Comparison of ENCODE assay signal across 18 mouse cellular contexts in genomic region chr19:58178410-58178809, GRCm38 (mm10).
DNase-seq lines count a peak whose midpoint lies in the region; ATAC-seq and TF ChIP-seq lines count a peak whose summit lies in the region.
"Had no signal": no experiment of that assay in that cellular context is flagged by ENCODE, and none has a peak within 500 bp of the region (broad histone marks: within the 10 kb centered on the region; RNA-seq: fewer than 3 reads in every experiment).

No protein-coding gene starts in this region.

- no peak for TF ChIP-seq POLR2A in CH12.LX (IDR thresholded peaks at IDR 0.05; ENCODE audit: low read depth, low read length)

- TF ChIP-seq RAD21 in CH12.LX (IDR thresholded peaks at IDR 0.05; ENCODE audit: low read depth, low read length): no peak

- TF ChIP-seq EP300 in CH12.LX (IDR thresholded peaks at IDR 0.05; ENCODE audit: low read length): no peak

- DNase-seq in CH12.LX (ENCODE audit: extremely low read depth): no peak
- peak; percentile 87 for DNase-seq in forelimb bud, embryonic 11.5 days (ENCODE audit: low read depth, low spot score)
- peak; percentile 51 for DNase-seq in limb, embryonic 11.5 days (ENCODE audit: low spot score)
- DNase-seq in naive thymus-derived CD4-positive, alpha-beta T cell, adult 2 months (ENCODE audit: low read depth): peak; percentile 13
- no peak for DNase-seq in midbrain, embryonic 10.5 days (ENCODE audit: low spot score)
- DNase-seq: adrenal gland, adult 8-10 months; adrenal gland, postnatal 25 days; cerebellum, adult 11-12 months; cerebellum, adult 8-10 months; gastrocnemius, postnatal 10 days; heart, adult 11 months had no signal

- peaks cover 0 to 31% of the 10 kb centered on the region in 2 experiments; a peak in 3 of 4 replicates for H3K4me1 ChIP-seq in CH12.LX (ENCODE audit: control insufficient read depth in 1 of 2, insufficient read depth in 2 of 2)
- peaks cover 22% of the 10 kb centered on the region for H3K4me1 ChIP-seq in limb, embryonic 11.5 days (ENCODE audit: control insufficient read depth, insufficient read depth, low read length)
- peaks cover 17% of the 10 kb centered on the region for H3K4me1 ChIP-seq in midbrain, embryonic 10.5 days

- H3K9me3 ChIP-seq in CH12.LX (replicated peaks; ENCODE audit: low read length): no peaks in the 10 kb centered on the region
- no peaks in the 10 kb centered on the region for H3K9me3 ChIP-seq in limb, embryonic 11.5 days (ENCODE audit: control insufficient read depth, low read length)
- H3K9me3 ChIP-seq in midbrain, embryonic 10.5 days (replicated peaks): no peaks in the 10 kb centered on the region
- H3K9me3 ChIP-seq: hindbrain, embryonic 12.5 days; hindbrain, embryonic 15.5 days had no signal

- H3K27me3 ChIP-seq in CH12.LX (replicated peaks): no peaks in the 10 kb centered on the region
- H3K27me3 ChIP-seq in limb, embryonic 11.5 days (ENCODE audit: control insufficient read depth, insufficient read depth, low read length): no peaks in the 10 kb centered on the region
- peaks cover 16% of the 10 kb centered on the region; the same call in 1 of the 2 replicates for H3K27me3 ChIP-seq in midbrain, embryonic 10.5 days (ENCODE audit: low read depth, poor library complexity, severe bottlenecking)
- H3K27me3 ChIP-seq: hindbrain, embryonic 12.5 days; hindbrain, embryonic 15.5 days had no signal

- peak overlapping the region; percentile 55; the same call in 1 of the 2 replicates for H3K4me2 ChIP-seq in CH12.LX (ENCODE audit: insufficient read depth, low read depth, poor library complexity, severe bottlenecking)
- no peak overlapping the region for H3K4me2 ChIP-seq in limb, embryonic 11.5 days (ENCODE audit: low read depth, severe bottlenecking)
- H3K4me2 ChIP-seq: heart, embryonic 11.5 days; hindbrain, embryonic 12.5 days; hindbrain, embryonic 15.5 days had no signal

- H3K36me3 ChIP-seq in CH12.LX (replicated peaks in 1 of 2; ENCODE audit: control insufficient read depth in 1 of 2, insufficient read depth in 1 of 2, low read length in 1 of 2): no peaks in the 10 kb centered on the region
- H3K36me3 ChIP-seq in limb, embryonic 11.5 days (ENCODE audit: control insufficient read depth, insufficient read depth, low read length): no peaks in the 10 kb centered on the region
- H3K36me3 ChIP-seq in midbrain, embryonic 10.5 days: no peaks in the 10 kb centered on the region
- H3K36me3 ChIP-seq: hindbrain, embryonic 12.5 days; hindbrain, embryonic 15.5 days had no signal

- TF ChIP-seq CTCF in CH12.LX (conservative IDR thresholded peaks at IDR 0.05 in 1 of 2, IDR thresholded peaks at IDR 0.05 in 1 of 2; ENCODE audit: low read depth in 2 of 2, low read length in 2 of 2): no peak

- dilution Hi-C loops in CH12.LX (cut with MboI; ENCODE audit: extremely low pct_ligation_motif_present, extremely low pct_unique_long_range_greater_than_20kb, low sequenced_read_pairs): no loop called here

- no peak overlapping the region for H3K4me3 ChIP-seq in CH12.LX (replicated peaks in 1 of 3; ENCODE audit: low read depth in 2 of 3, low read length in 2 of 3, poor library complexity in 1 of 3)
- H3K4me3 ChIP-seq in limb, embryonic 11.5 days (ENCODE audit: low read depth, low read length): no peak overlapping the region
- H3K4me3 ChIP-seq in midbrain, embryonic 10.5 days: no peak overlapping the region
- H3K4me3 ChIP-seq: hindbrain, embryonic 12.5 days; hindbrain, embryonic 15.5 days had no signal

- H3K27ac ChIP-seq in CH12.LX (ENCODE audit: insufficient read depth, low read depth): no peak overlapping the region
- H3K27ac ChIP-seq in limb, embryonic 11.5 days (replicated peaks; ENCODE audit: low read depth, low read length): peak overlapping the region; percentile 48; the same call in 1 of the 2 replicates
- H3K27ac ChIP-seq in midbrain, embryonic 10.5 days (replicated peaks): no peak overlapping the region
- H3K27ac ChIP-seq: hindbrain, embryonic 12.5 days; hindbrain, embryonic 15.5 days had no signal

- 30% methylated on average over 10 of the region's 10 CpGs for WGBS in limb, embryonic 11.5 days
- WGBS in midbrain, embryonic 10.5 days: 91% methylated on average over 10 of the region's 10 CpGs

- ATAC-seq in limb, embryonic 11.5 days (ENCODE audit: insufficient number of reproducible peaks, low FRiP score, low TSS enrichment, low read depth): 0 out of 2 replicates have a peak, but pooled peaks have one; percentile 39
- no peak for ATAC-seq in inflammation-experienced regulatory T-cells, adult 6 months
- ATAC-seq: activated CD4-positive, CD25-positive, alpha-beta regulatory T cell, adult 4 months; CD4-positive, CD25-positive, alpha-beta regulatory T cell, adult 4 months; forebrain, embryonic 14.5 days had no signal

- no peak overlapping the region for H3K9ac ChIP-seq in CH12.LX (ENCODE audit: insufficient read depth, low read depth)
- no peak overlapping the region for H3K9ac ChIP-seq in limb, embryonic 11.5 days (ENCODE audit: low read length)
- H3K9ac ChIP-seq: hindbrain, embryonic 12.5 days; hindbrain, embryonic 15.5 days had no signal

- H3K79me2 ChIP-seq in CH12.LX (replicated peaks; ENCODE audit: control insufficient read depth, extremely low read depth, insufficient read depth, poor library complexity, severe bottlenecking): no peaks in the 10 kb centered on the region

- in situ Hi-C loops in CH12.LX (cut with MboI; ENCODE audit: low pct_ligation_motif_present, low pct_unique_long_range_greater_than_20kb, low sequenced_read_pairs): no loop called here

TF ChIP-seq in CH12.LX, 34 proteins besides CTCF, POLR2A, EP300 and RAD21:
- no peak for TF ChIP-seq MYC (IDR thresholded peaks at IDR 0.05; ENCODE audit: low read depth, low read length)
- TF ChIP-seq NRF1 (IDR thresholded peaks at IDR 0.05; ENCODE audit: low read depth, low read length): no peak
- no peak for TF ChIP-seq TCF12 (IDR thresholded peaks at IDR 0.05; ENCODE audit: low read depth, low read length)
- TF ChIP-seq E2F4 (IDR thresholded peaks at IDR 0.05; ENCODE audit: insufficient replicate concordance, low read depth, low read length): no peak
- no peak for TF ChIP-seq MXI1 (IDR thresholded peaks at IDR 0.05; ENCODE audit: low read depth, low read length)
- TF ChIP-seq ZMIZ1 (IDR thresholded peaks at IDR 0.05; ENCODE audit: low read depth, low read length): no peak
- TF ChIP-seq JUND (conservative IDR thresholded peaks at IDR 0.05; ENCODE audit: low read depth, low read length): no peak
- TF ChIP-seq PAX5 (IDR thresholded peaks at IDR 0.05; ENCODE audit: low read length): no peak
- no peak for TF ChIP-seq ZC3H11A (IDR thresholded peaks at IDR 0.05; ENCODE audit: low read depth, low read length)
- no peak for TF ChIP-seq MEF2A (IDR thresholded peaks at IDR 0.05; ENCODE audit: borderline replicate concordance, low read depth, low read length)
- no peak for TF ChIP-seq ELF1 (IDR thresholded peaks at IDR 0.05; ENCODE audit: low read depth, low read length)

Comparison
In these comparisons a context has a peak if more than half of its experiments do, and no peak if none do; other contexts are left out.
1. DNase-seq: peak in forelimb bud, embryonic 11.5 days (single experiment), limb, embryonic 11.5 days (single experiment) and naive thymus-derived CD4-positive, alpha-beta T cell, adult 2 months (single experiment); none in CH12.LX (single experiment) and midbrain, embryonic 10.5 days (single experiment).